ENCODE assay signal across 22 mouse cellular contexts in the genomic region with DNA sequence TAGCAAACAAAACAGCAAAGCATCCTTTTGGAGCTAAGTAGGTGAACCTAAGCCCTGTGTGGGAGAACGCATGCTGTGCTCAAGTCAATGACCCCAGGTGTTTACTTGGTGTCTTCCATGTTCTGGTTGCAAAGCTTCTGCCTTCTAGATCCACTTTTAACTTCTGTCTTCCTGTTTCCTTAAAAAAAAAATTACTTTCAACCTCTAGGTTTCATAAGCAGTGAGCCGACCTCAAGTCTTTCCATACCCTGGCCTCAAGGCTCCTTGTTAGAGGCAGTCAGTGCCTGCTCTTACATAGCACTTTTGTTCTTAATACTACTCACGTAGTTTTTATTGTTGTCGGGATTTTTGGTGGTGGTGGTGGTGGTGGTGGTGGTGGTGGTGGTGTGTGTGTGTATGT.
DNase-seq lines count a peak whose midpoint lies in the region; ATAC-seq and TF ChIP-seq lines count a peak whose summit lies in the region.
"Had no signal": no experiment of that assay in that cellular context is flagged by ENCODE, and none has a peak within 500 bp of the region (broad histone marks: within the 10 kb centered on the region; RNA-seq: fewer than 3 reads in every experiment).

No protein-coding gene starts in this region.

- H3K27ac ChIP-seq in CH12.LX (ENCODE audit: insufficient read depth, low read depth), result no peak overlapping the region
- H3K27ac ChIP-seq: embryonic facial prominence, embryonic 13.5 days; embryonic facial prominence, embryonic 15.5 days; forebrain, embryonic 13.5 days; forebrain, embryonic 15.5 days had no signal

- TF ChIP-seq EP300 in CH12.LX (IDR thresholded peaks at IDR 0.05; ENCODE audit: low read length), result peak; percentile 48; the same call in 1 of the 2 replicates

- no peak overlapping the region for H3K4me2 ChIP-seq in CH12.LX (ENCODE audit: insufficient read depth, low read depth, poor library complexity, severe bottlenecking)
- H3K4me2 ChIP-seq: embryonic facial prominence, embryonic 13.5 days; embryonic facial prominence, embryonic 15.5 days; forebrain, embryonic 13.5 days; forebrain, embryonic 15.5 days had no signal

- no peaks in the 10 kb centered on the region for H3K9me3 ChIP-seq in CH12.LX (replicated peaks; ENCODE audit: low read length)
- H3K9me3 ChIP-seq: embryonic facial prominence, embryonic 13.5 days; embryonic facial prominence, embryonic 15.5 days; forebrain, embryonic 13.5 days; forebrain, embryonic 15.5 days had no signal

- no peaks in the 10 kb centered on the region for H3K79me2 ChIP-seq in CH12.LX (replicated peaks; ENCODE audit: control insufficient read depth, extremely low read depth, insufficient read depth, poor library complexity, severe bottlenecking)

- H3K9ac ChIP-seq in CH12.LX (ENCODE audit: insufficient read depth, low read depth), result no peak overlapping the region
- H3K9ac ChIP-seq: embryonic facial prominence, embryonic 13.5 days; embryonic facial prominence, embryonic 15.5 days; forebrain, embryonic 13.5 days; forebrain, embryonic 15.5 days; forebrain, postnatal 0 days had no signal

- in situ Hi-C loops in CH12.LX (cut with MboI; ENCODE audit: low pct_ligation_motif_present, low pct_unique_long_range_greater_than_20kb, low sequenced_read_pairs), result no loop called here

- TF ChIP-seq RAD21 in CH12.LX (IDR thresholded peaks at IDR 0.05; ENCODE audit: low read depth, low read length), result no peak

- H3K4me3 ChIP-seq in CH12.LX (replicated peaks in 1 of 3; ENCODE audit: low read depth in 2 of 3, low read length in 2 of 3, poor library complexity in 1 of 3), result no peak overlapping the region
- H3K4me3 ChIP-seq: embryonic facial prominence, embryonic 13.5 days; embryonic facial prominence, embryonic 15.5 days; erythroblast, embryonic 14.5 days; forebrain, embryonic 13.5 days; forebrain, embryonic 15.5 days had no signal

- ATAC-seq in megakaryocyte, adult 5-6 weeks (ENCODE audit: poor library complexity, severe bottlenecking), result 0 out of 2 replicates have a peak, but pooled peaks have one; percentile 25
- no peak for ATAC-seq in frontal cortex, adult (ENCODE audit: low TSS enrichment)
- ATAC-seq: CD4-positive, CD25-positive, alpha-beta regulatory T cell, adult 4 months; forebrain, embryonic 13.5 days; forebrain, embryonic 15.5 days; forebrain, postnatal 0 days had no signal

- peaks cover 4 to 10% of the 10 kb centered on the region in 2 experiments; a peak in 3 of 4 replicates for H3K4me1 ChIP-seq in CH12.LX (ENCODE audit: control insufficient read depth in 1 of 2, insufficient read depth in 2 of 2)
- H3K4me1 ChIP-seq: embryonic facial prominence, embryonic 13.5 days; embryonic facial prominence, embryonic 15.5 days; forebrain, embryonic 13.5 days; forebrain, embryonic 15.5 days had no signal

- TF ChIP-seq CTCF in CH12.LX (conservative IDR thresholded peaks at IDR 0.05 in 1 of 2, IDR thresholded peaks at IDR 0.05 in 1 of 2; ENCODE audit: low read depth in 2 of 2, low read length in 2 of 2), result no peak

- dilution Hi-C loops in CH12.LX (cut with MboI; ENCODE audit: extremely low pct_ligation_motif_present, extremely low pct_unique_long_range_greater_than_20kb, low sequenced_read_pairs), result no loop called here

- H3K27me3 ChIP-seq in CH12.LX (replicated peaks), result no peaks in the 10 kb centered on the region
- H3K27me3 ChIP-seq: embryonic facial prominence, embryonic 13.5 days; embryonic facial prominence, embryonic 15.5 days; forebrain, embryonic 13.5 days; forebrain, embryonic 15.5 days had no signal

- no peak for TF ChIP-seq POLR2A in CH12.LX (IDR thresholded peaks at IDR 0.05; ENCODE audit: low read depth, low read length)

- H3K36me3 ChIP-seq in CH12.LX (replicated peaks in 1 of 2; ENCODE audit: control insufficient read depth in 1 of 2, insufficient read depth in 1 of 2, low read length in 1 of 2), result no peaks in the 10 kb centered on the region
- H3K36me3 ChIP-seq: embryonic facial prominence, embryonic 13.5 days; embryonic facial prominence, embryonic 15.5 days; forebrain, embryonic 15.5 days had no signal

- DNase-seq in CH12.LX (ENCODE audit: extremely low read depth), result peak; percentile 51
- DNase-seq in layer of hippocampus, postnatal 36 days, result no peak
- no peak for DNase-seq in cerebellum, postnatal 36 days
- DNase-seq: adrenal gland, adult 2 months; adrenal gland, postnatal 10 days; adrenal gland, postnatal 36 days; B cell, adult 2 months; cerebellum, adult 11-12 months; cerebellum, adult 2 months; cerebellum, adult 9-10 months; cerebellum, postnatal 10 days; cerebellum, postnatal 25 days; embryo, embryonic 11 days; forebrain, postnatal 0 days had no signal

TF ChIP-seq in CH12.LX, 34 proteins besides CTCF, POLR2A, EP300 and RAD21:
- no peak for TF ChIP-seq MXI1 (IDR thresholded peaks at IDR 0.05; ENCODE audit: low read depth, low read length)
- 0 out of 2 replicates have a peak, but pooled peaks have one; percentile 35 for TF ChIP-seq SIN3A (IDR thresholded peaks at IDR 0.05; ENCODE audit: low read length)
- no peak for TF ChIP-seq ZKSCAN1 (IDR thresholded peaks at IDR 0.05; ENCODE audit: borderline replicate concordance, low read depth, low read length)
- peak; percentile 35; the same call in 1 of the 2 replicates for TF ChIP-seq IRF4 (IDR thresholded peaks at IDR 0.05; ENCODE audit: low read depth, low read length)
- TF ChIP-seq E2F4 (IDR thresholded peaks at IDR 0.05; ENCODE audit: insufficient replicate concordance, low read depth, low read length), result no peak
- TF ChIP-seq ZMIZ1 (IDR thresholded peaks at IDR 0.05; ENCODE audit: low read depth, low read length), result no peak
- 0 out of 2 replicates have a peak, but pooled peaks have one; percentile 31 for TF ChIP-seq MAFK (IDR thresholded peaks at IDR 0.05; ENCODE audit: insufficient replicate concordance, low read length)
- 0 out of 2 replicates have a peak, but pooled peaks have one; percentile 22 for TF ChIP-seq ELF1 (IDR thresholded peaks at IDR 0.05; ENCODE audit: low read depth, low read length)
- peak; percentile 28 for TF ChIP-seq JUND (conservative IDR thresholded peaks at IDR 0.05; ENCODE audit: low read depth, low read length)
- TF ChIP-seq MEF2A (IDR thresholded peaks at IDR 0.05; ENCODE audit: borderline replicate concordance, low read depth, low read length), result peak; percentile 76; the same call in 1 of the 2 replicates
- no peak for TF ChIP-seq CHD2 (IDR thresholded peaks at IDR 0.05; ENCODE audit: low read length)
- TF ChIP-seq ZNF384 (IDR thresholded peaks at IDR 0.05; ENCODE audit: low read depth, low read length), result peak; percentile 85
- TF ChIP-seq HCFC1 (IDR thresholded peaks at IDR 0.05; ENCODE audit: low read depth, low read length), result no peak
